Mouse (Mus musculus) kidney, adult 18-20 months (tissue): ENCODE measurements around the gene Misp.

Experiments
- DNase-seq: peaks from one replicate; pipeline ENCODE4 v3.0.0; 2021

Misp gene

DNA sequence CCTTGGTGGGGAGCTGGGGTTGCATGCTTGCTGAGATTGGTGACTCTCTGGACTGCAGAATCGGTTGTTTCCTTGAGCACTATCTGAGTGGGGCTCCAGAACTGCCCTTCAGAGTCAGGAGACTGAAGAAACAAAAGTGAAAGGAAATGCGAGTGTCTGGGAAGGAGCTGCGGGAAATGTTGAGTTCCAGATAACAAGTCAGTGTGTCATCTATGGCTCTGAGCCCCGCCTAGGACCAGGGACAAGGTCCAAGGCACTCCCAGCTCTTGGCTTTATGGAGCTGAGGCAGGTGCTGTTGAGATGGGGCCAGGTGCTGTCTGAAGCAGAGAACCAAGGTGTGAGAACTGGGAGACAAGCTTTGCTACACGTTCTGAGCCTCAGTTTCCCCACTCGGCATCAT is 3.6 kb downstream of the Misp start:
- DNase-seq: no peak

DNA sequence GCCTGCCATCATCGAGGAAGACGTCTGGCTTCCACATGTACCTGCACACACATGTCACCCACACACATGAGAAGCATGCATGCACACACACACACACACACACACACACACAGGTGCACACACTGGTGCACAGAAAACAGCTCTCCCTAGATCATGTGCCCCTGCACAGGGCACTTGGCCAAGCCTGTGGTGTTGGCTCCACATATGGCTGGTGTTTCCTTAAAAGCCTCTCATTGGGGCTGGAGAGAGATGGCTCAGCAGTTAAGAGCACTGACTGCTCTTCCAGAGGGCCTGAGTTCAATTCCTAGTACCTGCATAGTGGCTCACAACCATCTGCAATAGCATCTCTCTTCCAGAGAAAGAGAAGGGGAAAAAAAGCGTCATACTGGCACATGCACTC is 10.8 kb downstream of the Misp start:
- DNase-seq: no peak

DNA sequence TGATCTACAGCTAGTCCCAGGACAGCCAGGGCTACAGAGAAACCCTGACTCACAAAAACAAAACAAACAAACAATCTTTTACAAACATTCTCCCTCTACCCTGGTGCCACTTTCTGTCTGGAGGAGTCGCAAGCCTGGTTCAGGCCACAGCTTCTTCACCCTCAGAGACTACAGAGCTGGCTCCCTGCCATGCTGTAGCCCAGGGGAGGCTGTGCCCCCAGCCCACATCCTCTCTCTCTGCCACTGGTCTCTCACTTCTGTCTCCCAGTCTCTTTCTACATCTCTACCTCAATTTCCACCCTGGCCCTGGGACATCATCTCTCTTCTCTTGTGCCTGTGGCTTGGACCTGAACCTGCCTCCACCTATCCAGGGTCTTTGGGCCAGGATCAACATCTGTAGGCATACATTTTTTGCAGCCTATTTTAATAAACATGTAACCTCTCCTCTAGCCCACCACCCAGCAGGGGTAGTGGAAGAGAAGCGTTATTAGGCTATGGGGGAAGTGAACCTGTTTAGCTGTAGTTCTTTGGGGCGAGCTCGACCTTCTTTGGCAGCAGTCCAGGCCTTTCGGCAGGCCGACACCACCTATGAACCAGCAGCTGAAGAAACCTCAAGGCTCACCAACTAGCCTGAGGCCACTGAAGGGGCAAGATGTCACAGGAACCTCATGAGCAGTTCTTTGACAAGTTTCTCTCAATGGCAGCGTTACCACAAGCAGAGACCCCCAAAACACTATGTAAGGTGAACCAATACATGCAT is 11.4 kb downstream of the Misp start:
- DNase-seq: no peak

DNA sequence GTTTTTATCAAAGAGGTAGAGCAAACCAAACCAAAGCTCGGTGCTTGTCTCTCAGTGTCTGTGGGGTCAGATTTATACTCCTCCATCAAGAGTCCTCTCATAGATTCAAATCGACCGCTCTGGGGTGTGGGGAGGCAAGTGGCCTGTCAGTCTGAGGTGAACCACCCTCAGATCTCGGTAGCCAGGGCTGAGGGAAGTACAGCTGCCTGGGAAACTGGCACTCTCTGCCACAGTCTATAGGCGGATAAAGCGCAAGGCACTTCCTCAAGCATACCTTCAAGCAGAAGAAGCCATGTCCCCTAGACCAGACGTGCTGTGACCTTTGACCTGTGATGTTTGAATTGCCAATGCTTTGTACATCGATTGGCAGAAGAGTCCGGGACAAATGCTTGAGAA is 12.0 kb downstream of the Misp start:
- DNase-seq: no peak

DNA sequence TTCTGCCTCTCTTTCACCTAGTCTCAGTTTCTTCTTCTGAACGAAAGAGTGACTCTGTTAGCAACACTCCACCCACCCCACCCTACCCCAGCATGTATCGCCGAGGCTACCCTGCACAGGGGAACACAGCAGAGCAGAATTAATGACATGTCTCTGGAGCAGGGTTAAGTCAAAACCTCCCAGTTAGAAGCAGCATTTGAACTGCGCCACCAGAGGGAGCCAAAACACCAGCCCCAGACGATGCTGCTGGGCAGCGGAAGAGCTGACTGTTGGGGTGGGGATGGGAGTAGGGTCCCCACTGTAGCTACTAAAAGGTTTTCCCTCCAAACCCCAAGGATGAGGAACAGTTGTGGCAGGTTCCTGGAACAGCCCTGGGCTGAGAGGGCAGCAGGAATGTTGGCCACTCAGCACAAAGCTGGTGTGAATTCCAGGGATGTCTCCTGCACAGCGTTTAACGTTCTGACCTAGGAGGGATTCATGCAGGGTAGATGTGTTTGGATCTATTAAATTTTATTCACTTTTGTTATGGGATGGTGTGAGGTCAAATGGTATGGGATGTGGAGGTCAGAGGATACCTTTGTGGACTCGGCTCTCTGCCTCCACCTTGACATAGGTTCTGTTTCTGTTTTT is 14.1 kb downstream of the Misp start:
- DNase-seq: peak; percentile 81

DNA sequence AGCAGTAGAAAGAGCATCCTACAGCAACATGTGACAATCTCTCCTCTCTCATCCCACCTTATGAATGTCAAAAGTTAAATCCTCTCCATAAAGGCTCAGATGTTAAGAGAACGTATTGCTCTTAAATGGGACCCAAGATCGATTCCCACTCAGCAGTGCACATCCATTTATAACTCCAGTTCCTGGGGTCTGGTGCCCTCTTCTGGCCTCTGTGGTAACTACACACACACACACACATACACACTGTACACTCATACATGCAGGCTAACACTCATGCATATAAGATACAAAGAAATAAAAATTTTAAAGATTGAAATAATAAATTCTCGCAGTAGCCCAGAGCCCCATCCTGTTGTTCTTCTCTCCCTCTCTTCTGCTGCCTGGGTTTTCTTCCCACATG is 16.1 kb downstream of the Misp start:
- no peak for DNase-seq

DNA sequence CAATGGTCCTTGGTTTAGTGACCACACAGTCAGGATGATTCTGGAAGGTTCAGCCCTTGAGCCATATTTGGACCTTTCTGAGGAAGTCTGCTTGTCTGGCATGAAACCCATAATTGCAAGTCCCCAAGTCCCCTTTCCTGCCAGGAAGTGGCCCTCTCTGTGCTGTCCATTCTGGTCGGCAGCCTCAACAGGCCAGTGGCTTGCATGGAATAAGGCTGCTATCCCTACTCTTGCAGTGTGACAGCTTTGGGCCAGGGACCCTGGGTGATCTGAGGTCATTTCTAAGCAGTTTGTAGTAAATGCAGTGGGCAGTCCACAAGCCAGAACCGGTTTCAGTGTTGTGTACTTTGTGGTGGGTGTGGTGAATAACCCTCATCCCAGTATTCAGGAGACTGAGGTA is 17.4 kb downstream of the Misp start:
- DNase-seq: no peak

DNA sequence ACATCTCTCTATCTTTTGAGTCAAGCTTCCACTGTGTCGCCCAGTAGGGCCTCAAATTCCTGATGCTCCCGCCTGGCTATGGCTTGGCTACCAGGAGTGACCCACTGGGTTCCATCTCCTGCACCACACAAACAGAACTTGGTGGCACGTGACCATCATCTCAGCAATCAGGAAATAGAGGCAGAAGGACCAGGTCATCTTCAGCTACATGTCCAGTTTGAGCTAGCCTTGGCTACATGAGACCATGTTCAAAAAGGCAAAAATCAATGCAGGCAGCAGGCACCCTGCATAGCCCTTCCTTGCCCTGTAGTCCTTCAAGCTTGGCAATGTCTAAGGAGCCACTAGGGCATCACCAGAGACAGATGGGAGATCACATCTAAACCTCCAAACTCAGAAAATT is 19.3 kb downstream of the Misp start:
- DNase-seq: no peak

DNA sequence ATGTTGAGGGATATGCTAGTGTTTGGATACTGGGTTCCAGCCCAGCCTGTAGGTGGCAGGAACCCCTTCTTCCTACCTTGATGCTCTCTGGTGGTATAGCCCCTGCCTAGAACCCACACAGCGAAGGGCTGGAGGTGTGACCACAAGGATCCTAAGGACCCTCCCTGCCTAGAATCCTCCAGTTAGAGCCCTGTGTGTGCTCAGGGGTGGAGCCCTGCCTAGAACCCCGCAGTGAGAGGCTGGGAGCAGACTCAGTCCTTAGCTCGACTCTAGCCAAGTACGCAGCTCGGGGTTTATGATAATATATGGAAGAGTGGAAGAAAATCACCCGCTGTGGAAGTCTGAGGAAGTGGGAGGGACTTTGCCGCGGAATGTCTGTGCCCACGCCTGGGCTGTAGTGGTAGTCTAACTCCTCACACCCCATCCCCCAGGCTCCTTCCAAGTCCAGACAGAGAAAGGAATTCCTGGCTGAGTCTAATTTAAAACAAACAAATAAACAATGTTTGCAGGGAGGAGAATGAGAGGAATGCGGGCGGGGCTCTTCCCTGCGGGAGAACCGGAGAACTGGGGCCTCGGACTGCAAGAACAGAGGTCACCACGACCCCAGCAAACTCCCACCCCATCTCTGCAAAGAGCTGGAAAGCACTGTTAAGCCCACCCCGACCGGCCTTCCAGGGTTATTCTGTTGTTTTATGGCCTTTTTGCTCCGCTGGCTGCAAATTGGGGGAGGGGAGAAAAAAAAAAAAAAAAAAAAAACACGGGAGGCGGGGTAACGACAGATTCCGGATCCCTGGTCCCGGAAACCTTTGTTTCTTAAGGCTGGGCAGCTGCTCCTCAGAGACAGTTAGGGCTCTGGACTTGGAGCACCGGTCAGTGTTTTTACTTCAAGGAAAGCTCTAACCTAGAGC is 20.1 kb downstream of the Misp start:
- peak; percentile 76 for DNase-seq

DNA sequence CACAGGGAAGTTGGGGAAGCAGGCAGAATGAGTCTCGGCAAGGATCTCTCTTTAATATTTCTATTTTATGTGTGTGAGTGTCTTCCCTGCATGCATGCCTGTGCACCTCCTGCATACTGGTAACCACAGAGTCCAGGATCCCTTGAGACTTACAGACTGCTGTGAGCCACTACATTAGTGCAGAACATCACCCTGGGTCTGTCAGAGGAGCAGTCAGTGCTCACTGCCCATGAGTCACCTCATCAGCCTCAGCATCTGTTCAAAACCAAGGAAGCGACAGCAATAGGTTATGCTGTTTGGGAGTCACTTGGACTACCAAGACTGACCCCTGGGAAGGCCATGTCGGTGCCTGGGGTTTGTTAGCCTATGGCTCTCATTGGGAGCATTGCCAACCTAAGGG is 21.5 kb downstream of the Misp start:
- no peak for DNase-seq

DNA sequence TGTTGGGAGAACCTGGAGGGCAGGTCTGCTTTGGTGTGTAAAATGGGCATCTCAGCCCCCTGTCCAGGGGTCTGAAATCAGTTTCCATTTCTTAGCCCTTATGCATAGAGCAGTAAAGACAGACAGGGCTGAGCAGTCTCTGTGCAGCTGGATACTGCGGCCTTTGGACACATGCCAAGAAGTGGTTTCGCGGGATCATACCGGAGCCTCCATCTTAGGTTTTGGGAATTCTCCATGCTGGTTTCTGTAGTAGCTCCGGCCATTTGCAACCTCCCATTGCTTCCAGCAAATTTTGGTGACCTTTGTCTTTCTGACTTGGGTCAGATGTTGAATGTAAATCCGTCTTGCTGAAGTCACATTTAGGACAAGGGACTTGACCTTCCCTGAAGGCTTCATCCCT is 22.7 kb downstream of the Misp start:
- DNase-seq: peak; percentile 32

DNA sequence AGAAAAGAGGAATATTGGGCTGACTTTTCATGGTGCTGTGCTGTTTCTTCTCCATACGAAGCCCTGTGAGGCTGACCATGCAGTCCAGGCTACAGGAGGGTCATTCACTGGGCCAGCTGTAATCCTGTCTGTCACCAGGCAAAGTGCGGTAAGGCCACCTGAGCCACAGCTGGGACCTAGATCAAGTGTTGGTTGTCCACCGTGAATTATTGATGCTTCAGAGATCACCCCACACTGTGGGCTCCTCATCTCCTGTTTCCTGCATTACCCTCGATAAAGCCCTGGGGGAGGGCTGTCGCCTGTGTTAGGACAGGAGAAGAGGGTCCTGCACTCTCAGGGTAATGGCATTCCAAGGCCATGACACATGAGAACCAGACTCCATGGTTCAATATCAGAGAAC is 25.8 kb downstream of the Misp start:
- DNase-seq: no peak

DNA sequence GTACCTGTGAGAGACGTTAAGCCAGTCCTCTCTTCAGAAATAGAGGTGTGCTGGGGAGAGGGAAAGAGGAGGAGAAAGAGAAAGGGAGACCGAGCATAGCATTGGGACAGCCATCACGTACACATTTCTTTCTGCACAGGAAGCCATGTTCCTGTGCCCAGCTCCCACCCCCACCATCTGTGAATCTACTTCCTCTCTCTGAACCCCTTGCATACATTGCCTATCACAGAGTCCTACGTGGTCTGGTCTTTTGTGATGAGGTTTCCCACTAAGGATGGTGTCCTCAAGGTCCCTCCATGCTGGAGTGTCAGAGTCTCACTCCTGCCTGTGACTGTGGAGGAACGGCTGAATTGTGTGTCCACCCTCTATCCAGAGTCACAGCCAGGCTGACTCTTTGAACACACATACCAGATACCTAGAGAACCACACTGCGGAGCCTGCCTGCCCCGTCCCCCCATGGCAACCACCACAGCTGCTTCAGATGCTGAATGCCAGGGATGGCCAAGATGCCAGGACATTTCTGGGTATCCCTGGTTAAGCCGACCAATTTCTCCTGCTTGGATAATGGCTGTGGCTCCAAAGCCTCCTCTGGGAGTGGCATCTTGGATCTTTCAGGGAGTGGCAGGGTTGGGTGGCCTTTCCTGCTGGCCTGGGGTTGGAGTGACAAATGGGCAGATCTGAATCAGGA is 29.3 kb downstream of the Misp start:
- no peak for DNase-seq

DNA sequence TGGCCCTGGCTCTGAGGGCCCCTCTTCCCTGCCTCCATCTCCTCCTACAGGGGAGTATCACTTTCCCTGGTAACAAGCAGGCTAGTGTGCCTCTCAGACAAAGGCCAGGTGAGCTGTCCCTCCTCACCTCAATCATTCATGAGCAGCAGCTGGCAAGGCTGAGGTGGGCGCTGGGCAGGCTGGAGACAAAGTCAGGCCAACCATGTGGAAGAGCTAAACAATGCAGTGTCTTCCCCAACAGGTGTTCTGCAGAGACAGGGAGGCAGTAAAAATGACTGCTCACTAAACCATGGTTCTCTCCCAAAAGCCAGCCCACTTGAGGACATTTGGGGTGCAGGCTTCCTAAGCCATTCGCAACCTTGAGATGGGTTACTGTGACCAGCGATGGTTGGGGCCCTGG is 30.9 kb downstream of the Misp start:
- no peak for DNase-seq

DNA sequence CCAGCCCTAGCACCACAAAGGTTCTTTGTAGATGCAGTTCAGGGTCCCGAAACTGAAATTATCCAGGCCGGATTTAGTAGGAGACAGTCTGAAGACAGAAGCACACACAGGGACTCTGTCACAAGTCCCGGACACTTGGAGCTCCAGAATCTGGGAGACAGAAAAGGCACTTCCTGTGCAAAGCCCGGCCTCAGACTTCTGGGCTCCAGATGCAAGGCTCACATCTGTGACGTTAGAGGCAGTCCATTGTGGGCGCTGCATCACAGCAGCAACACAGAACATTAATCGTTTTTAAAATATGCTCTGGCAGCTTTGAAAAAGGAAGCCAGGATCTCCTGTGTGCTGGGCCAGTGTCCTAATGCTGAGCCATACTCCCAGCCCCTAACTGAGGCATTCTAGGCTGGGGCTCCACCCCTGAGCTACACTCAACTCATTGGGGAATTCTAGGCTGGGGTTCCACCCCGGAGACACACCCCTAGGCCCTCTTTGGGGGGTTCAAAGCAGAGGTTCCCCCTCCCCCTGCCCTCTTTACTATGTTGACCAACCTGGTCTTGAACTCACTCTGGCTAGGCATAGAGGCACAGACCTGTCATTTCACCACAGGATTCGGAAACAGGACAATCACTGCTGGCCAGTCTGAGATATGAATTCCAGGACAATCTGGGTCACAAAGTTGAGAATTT is 31.5 kb downstream of the Misp start:
- DNase-seq: peak; percentile 59

DNA sequence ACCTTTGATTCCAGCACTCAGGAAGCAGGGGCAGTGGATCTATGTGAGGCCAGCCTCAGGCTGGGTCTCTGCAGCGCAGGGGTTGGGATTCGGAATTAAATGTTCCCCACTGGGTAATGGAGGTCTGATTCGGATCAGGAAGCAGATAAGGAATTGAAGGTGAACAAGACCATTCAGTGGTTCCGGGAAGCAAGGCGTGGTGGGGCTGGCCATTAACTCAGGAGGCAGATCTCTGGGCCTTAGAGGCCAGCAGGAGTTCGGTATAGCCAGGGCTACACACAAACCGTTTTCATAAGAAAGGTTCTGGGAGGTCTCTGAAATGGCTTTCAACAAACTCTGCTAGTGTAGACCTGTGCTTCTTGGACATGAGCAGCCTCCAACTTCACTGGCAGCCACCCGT is 32.0 kb downstream of the Misp start:
- DNase-seq: no peak

DNA sequence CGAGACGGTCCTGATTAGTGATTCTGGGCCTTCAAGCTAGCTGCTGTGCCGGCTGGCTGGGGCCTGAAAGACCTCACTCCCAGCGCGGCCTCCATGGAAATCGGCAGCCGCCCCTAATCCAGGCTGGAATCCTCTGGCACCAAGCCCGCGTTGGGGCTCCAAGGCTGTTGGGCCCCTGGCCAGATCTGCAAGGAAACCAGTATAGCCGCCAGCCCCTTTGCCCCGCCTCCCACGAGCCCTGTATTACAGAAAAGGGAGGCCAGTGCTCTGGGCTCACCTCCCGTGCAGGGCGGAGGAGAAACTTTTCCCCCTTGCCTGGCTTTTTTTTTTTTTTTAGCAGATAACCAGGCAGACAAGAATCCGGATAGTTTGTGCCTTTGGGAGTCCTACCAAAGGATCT is 32.6 kb downstream of the Misp start:
- DNase-seq: peak; percentile 97

DNA sequence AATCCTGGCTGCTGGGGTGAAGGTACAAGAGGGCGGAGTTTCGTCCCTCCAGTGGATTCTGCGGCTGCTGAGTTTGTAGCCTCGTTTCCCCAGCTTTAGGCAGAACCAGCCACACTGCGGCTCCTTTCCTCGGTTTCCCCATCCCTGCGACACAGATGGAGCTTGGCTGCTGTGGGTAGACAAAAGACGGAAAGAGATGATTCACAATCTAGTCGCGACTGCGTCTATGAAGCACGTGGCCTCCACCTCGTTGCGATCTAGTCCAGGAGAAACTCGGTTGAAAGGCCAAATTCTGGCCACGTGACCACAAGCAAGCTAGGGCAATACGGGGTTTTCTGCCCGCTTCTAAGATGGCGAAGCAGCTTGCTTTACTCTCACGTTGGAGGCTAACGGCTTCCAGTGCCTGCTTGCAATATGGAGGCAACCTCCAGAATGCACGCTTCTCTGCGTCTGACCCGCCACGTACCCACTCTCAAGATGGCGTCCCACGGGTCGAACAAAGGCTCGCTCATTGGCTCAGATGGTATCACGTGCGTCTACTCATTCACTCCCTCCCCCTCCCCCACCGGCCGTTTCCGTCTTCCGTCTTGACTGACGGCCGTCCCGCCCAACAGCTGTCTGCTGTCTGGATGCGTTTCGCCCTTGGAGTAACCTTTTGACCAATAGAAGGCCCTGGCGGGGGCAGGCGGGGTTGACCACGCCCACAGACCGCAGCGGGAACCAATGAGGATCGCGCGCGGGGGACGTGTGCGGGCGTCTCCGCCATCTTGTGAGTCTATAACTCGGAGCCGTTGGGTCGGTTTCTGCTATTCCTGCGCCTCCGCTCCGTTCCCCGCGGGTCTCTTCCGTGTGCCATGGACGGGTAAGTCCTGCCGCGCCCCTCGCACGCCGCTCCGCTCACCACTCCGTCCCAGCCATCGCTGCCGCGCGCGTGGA is 33.3 kb downstream of the Misp start, which contains the start of gene Ptbp1:
Gene Ptbp1, plus strand, starts transcription at position 568 of the 936 bp plus-strand sequence.
- DNase-seq: peak; percentile 99

DNA sequence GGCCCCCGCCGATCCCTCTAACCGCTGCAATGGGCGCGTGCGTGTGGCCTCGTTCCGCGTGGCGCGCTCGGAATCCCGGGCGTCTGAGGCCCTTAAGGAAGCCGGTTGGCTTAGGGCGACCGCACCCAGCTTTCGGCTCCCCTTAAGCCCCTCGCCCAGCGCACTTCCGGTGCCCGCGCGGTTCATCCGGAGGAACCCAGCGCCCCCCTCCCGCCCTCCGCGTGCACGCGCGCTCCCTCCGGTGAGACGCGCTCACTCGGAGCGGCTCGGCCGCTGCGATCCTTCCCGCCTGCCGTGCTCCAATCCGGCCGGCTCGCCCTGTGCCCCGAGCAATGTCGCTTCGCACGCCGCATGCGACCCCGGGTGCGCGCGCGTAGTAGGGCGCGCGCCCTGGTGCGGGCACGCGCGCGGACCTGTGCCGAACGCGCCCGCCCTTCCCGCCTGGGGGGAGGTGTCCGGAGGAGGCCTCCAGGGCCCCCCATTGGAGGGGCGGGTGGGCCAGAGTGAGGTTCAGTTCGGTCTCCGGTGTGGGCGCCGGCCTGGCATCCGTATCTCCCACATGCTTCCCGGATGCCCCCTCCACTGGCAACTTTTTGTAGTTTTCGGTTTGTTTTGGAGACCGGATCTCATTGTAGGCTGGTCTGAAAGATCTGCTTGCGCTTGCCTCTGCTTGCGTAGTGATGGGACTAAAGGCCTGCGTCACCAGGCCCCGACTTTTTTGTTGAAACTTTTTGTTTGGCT is 34.2 kb downstream of the Misp start:
- peak; percentile 80 for DNase-seq

DNA sequence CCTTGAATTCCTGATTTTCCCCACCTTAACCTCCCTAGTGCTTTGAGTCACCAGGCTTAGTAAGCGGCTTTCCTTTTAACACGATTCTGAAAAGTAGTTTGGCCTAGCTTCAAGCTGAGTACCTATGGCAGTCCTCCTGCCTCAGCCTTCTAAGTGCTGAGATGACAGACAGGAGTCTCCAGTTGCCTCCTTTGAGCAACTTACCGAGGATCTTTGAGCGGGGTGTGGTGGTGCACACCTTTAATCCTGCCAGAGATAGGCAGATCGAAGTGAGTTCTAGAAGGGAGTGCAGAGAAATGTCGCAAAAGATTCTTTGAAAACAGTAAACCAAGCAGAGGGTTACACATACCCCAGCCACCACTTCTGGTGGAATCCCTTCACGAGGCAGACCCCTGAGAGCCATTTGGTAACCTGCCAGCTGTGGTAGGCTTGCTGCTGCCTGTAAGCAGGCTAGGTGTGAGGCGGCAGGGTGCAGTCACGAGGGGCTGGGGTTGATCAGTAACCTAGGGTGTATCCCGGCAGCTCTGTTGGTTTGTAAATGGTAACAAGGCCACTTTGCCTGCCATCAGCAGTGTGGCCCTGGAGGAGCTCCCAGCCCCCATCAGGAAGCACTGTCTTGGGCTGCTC is 34.9 kb downstream of the Misp start:
- peak; percentile 90 for DNase-seq
